Mouse (Mus musculus) MEL (cell line): ENCODE measurements around the gene Sardh.

Source experiments
- BHLHE40 ChIP-seq: IDR thresholded peaks from 2 replicates; pipeline ENCODE4 v1.6.1; 2012; ENCODE audit warnings: low read depth, mild to moderate bottlenecking, inconsistent platforms, low read length, improper control_type of control experiment, borderline replicate concordance
- CHD2 ChIP-seq: IDR thresholded peaks from 2 replicates; pipeline ENCODE4 v1.6.1; 2011; ENCODE audit warnings: low read length, improper control_type of control experiment
- CTCF ChIP-seq, 3 experiments: IDR thresholded peaks in 2 of 3; conservative IDR thresholded peaks in 1 of 3; 2 replicates each; pipeline ENCODE4 v1.5.1; 2011 to 2012; ENCODE audit warnings: low read length in 3 of 3, low read depth in 2 of 3, mild to moderate bottlenecking in 2 of 3, improper control_type of control experiment in 1 of 3, inconsistent platforms in 1 of 3, mixed read lengths in 1 of 3, moderate library complexity in 1 of 3; ENCODE audit not compliant: control insufficient read depth in 1 of 3, insufficient read depth in 1 of 3, poor library complexity in 1 of 3, severe bottlenecking in 1 of 3
- MAX ChIP-seq: IDR thresholded peaks from 2 replicates; pipeline ENCODE4 v1.6.1; 2011; ENCODE audit warnings: low read length, improper control_type of control experiment
- MAZ ChIP-seq: IDR thresholded peaks from 2 replicates; pipeline ENCODE4 v1.6.1; 2012; ENCODE audit warnings: low read depth, mild to moderate bottlenecking, inconsistent platforms, low read length, improper control_type of control experiment
- MXI1 ChIP-seq: IDR thresholded peaks from 2 replicates; pipeline ENCODE4 v1.6.1; 2011; ENCODE audit warnings: mild to moderate bottlenecking, low read depth, low read length, improper control_type of control experiment
- POLR2A ChIP-seq, 2 experiments: IDR thresholded peaks; 2 replicates each; pipeline ENCODE4 v1.6.1; 2011 to 2012; ENCODE audit warnings: low read length in 2 of 2, mild to moderate bottlenecking in 2 of 2, control low read depth in 1 of 2, improper control_type of control experiment in 1 of 2, low read depth in 1 of 2, moderate library complexity in 1 of 2; ENCODE audit not compliant: control insufficient read depth in 1 of 2, insufficient read depth in 1 of 2, poor library complexity in 1 of 2
- POLR2AphosphoS2 ChIP-seq: IDR thresholded peaks from 2 replicates; pipeline ENCODE4 v1.6.1; 2011; ENCODE audit warnings: low read length, improper control_type of control experiment
- USF1 ChIP-seq: IDR thresholded peaks from 2 replicates; pipeline ENCODE4 v1.6.1; 2014; ENCODE audit warnings: low read depth, mild to moderate bottlenecking, inconsistent platforms, low read length, improper control_type of control experiment, moderate library complexity
- ZMIZ1 ChIP-seq: IDR thresholded peaks from 2 replicates; pipeline ENCODE4 v1.6.1; 2012; ENCODE audit warnings: low read depth, mild to moderate bottlenecking, inconsistent platforms, low read length, improper control_type of control experiment, moderate library complexity

DNA sequence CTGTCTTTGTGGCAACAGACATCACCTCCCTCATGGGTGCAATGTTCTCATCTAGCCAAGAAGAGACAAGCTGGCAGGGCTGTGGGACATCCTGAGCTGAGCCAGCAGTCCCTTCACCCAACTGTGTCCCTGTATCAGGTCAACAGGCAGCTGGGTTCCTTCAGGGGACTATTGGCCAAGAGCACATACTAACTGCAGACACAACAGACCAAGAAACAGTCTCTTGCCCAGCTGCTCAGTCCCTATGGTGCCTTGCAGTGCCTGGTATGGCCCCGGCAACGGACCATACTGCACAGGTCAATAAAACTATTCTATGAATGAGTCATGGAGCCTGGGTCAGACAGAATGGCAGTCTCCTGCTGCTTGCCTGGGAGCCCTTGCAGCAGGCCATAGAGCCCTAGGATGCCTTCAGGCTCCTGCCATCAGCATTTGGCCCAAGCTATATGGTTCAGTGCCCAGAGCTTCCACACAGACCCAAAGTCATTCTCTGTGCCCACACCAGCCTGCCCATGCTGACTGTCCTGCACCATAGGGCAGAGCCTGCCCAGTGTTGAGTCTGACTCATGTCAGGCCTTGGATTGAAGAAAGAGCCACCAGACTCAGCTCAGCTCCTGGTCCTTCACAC lies 18.5 kb downstream of the Sardh start:
- TF ChIP-seq POLR2A (IDR thresholded peaks at IDR 0.05; ENCODE audit: control insufficient read depth in 1 of 2, insufficient read depth in 1 of 2, low read depth in 1 of 2, low read length in 2 of 2, poor library complexity in 1 of 2) (no peak), POLR2AphosphoS2 (no peak), CTCF (IDR thresholded peaks at IDR 0.05 in 2 of 3, conservative IDR thresholded peaks at IDR 0.05 in 1 of 3; ENCODE audit: control insufficient read depth in 1 of 3, insufficient read depth in 1 of 3, low read depth in 2 of 3, low read length in 3 of 3, poor library complexity in 1 of 3, severe bottlenecking in 1 of 3) (no peak), CHD2 (no peak), ZMIZ1 (no peak), MXI1 (no peak), BHLHE40 (no peak), USF1 (no peak), MAX (no peak), MAZ (no peak)
